Mouse (Mus musculus) naive thymus-derived CD4-positive, alpha-beta T cell, adult 2 months (primary cell): ENCODE measurements around the gene Slc22a14.
A peak's percentile ranks its signal among the peaks of the same experiment; 100 is the strongest.
"Not testable (repeated sequence)": the region's sequence is repeated elsewhere in the genome, so short reads cannot be mapped to it uniquely, and the experiment has no call there.

Experiments
- DNase-seq: peaks from one replicate; pipeline ENCODE4 v3.0.0-alpha.2; 2011; ENCODE audit warnings: low read depth

Gene Slc22a14

DNA sequence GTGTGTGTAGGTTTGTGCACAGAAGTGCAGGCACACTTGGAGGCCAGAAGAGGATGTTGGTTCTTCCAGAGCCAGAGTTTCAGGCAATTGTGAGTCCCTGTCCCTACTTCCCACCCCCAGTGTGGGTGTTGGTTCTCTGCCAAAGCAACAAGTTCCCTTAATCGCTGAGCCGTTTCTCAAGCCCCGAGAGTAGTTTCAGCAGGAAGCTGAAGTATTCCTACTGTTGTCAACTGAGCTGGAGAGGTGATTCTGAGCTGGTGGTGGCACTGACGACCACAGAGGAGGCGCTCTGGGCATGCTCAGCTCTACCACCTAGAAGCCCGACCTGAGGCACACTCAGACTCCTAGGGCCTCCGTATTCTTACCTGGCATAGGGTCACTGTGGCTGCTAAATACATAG, at the start of gene Slc22a14:
TSS of gene Slc22a14 (minus strand) at position 270 of the 400 bp plus-strand sequence.
- no peak for DNase-seq

DNA sequence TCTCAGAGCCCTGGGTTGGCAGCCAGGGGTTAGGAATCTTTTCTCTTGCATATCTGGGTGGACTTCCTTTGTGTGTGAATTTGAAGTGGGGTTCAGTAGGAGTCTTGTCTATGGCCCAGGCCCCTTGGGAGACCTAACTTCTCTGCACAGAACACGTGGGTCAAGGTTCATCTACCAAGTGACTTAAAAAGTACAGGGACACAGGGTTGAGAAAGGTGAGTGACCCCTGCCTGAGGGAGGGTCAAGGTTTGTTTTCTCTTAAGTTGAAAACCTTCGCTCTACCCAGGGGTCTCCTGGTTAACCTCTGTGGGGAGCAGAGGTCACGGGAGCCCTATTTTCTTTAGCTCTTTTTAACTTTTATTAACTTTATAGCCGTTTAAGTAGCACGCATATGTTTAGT, 44.5 kb upstream of the Slc22a14 start:
- no peak for DNase-seq

DNA sequence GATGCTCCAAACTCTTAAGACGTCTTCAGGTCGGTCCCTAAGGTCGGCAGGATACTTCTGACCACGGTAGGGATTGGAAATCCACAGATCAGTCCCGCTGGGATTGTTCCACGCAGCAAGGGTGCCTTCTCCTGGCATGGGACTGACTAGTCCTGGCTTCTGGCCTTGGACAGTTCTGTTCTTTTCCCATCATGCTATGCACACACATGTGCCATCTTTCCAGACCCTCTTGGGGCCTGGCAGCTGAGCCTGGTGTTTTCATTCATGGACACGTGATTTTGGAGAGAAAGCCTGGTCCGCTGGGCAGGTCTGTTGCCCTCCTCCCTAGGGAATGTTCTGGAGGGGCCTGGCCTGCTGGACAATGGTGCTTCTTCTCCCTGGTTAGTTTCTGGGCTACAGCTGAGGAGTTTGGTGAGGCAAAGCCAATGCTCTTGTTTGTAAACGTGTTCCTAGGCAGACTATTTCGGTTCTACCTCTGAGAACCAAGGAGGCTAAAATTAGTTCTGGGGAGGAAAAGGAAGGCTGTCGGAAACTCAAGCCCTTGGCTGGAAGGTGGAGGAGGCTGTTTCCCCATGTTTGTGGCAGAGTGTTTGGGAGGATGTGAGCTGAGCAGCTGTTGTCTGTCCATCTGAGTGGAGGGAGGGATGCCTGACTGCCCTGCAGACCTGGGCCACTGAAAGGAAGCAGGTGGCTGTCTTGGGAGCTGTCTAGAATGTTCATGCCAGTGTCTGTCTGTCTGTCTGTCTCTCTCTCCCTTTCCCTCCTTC, 43.7 kb upstream of the Slc22a14 start:
- no peak for DNase-seq

DNA sequence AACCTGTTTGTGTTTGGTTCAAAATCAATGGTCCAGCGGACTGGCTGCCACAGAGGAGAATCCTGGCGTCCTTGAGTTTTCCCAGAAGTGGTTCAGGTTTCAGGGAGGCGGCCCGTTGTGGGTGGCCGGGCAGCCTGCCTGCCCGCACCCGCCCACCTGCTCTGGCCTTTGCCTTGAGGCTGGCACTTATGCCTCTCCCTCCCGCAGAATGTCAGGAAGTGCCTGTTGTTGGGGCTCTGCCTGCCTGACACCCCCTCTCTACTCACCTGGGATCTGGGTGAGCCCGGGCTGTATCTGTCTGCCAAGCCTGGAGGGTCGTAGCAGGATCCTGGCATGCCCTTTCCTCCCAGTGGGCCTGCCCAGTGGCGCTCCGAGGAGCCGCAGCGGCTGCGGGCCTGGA, 42.5 kb upstream of the Slc22a14 start:
- no peak for DNase-seq

DNA sequence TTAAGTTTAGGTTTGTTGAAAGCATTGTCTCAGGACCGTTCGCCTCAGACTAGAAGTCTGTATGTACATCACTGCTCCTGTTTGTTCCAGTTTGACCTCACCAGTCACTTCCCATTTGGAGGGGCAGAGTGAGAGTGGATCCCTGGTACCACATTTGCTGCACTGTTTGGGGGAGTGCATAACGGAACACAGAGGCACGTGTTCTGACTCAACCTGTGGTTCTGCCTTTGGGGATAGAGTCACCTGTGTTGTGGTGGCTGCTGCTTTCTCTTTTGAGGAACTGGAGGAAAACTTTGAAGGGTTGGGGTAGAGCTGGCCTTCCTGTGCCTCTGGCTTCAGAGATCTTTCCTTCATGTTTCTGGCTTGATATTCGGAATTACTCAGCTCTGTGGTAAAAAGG, 38.7 kb upstream of the Slc22a14 start:
- DNase-seq = peak; percentile 5

DNA sequence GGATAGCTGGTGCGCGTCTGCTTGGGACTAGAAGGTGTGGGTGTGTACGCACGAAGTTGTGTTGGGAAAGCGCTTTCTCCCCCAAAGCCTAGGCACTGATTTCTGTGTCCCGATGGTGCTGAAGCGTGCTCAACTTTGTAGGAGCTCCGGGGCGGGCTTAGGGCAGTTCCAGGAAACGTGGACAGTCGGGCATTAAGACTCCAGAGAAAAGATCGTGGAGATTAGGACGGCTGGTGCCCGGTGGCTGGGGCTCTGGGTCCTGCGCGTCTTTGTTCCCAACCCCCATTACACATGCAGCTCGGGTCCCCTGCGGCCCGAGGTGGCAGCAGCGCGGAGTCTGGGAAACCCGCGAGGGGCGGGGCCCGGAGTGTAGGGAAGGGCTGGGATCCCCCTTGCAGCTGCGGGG, 37.9 kb upstream of the Slc22a14 start:
- DNase-seq = peak; percentile 5

DNA sequence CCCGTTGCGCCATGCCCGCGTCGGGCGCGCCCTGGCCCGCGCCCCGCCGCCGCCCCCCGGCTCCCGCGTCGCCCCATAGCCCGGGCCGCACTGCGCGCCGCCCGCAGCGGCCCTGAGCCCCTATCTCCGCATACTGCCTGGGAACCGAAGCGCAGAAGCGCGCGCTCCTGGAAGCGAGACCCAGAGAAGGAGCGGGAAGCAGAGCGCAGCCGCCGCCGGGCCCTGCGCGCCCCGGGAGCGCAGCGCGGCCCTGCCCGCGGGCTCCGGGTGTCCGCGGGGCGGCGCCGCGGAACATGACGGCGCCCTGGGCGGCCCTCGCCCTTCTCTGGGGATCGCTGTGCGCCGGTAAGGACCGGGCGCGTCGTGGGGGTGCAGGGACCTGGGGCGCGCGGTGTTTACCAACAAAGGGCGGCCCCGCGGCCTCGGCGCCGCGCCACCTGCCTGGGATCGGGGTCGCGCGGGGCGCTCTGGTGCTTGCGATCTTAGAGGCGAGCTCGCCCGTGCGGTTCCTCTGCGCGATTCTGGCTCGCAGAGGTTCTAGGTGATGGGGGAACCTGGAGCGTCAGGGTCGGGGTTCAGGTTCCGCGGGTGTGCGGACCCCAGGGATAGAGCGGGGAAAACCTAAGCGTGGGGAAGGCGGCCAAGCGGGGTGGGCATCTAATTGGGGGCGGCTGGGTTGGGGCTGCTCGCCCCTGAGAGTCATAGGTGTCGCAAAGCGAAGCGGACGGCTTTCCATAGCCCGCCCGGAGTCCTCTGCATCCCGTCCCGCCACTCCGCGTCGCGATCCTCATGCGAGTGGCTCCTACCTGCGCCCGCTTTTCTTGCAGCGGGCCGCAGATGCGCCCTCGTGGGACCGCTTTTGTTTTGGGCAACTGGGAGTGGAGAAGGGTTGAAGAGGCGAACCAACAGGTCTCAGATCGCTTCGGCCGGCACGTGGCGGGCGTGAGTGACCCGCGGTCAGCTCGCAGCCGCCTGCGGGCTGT, 37.2 kb upstream of the Slc22a14 start:
- DNase-seq = peak; percentile 9

DNA sequence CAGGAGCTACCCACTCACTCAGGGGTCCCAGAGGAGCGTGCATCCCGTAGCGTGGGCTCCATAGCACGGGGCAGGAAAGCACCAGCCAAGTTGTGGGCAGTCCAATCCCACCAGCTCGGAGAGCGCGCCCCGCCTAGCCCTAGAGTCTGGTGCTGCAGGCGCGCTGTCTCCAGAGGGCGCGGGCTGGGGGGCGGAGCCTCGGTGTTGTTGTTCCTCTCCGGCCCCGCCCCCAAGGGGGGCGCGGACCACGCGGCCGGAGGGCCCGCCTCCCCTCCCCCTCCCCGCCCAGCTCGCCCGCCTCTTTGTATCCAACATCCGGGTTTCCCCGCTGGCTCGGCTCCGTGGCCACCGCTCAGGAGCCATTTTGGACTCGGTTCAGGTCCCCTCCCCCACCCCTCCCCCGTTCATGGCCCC, 36.5 kb upstream of the Slc22a14 start, which contains the start of gene Acvr2b:
TSS of gene Acvr2b (plus strand) at position 318 of the 414 bp plus-strand sequence.
- peak; percentile 43 for DNase-seq

DNA sequence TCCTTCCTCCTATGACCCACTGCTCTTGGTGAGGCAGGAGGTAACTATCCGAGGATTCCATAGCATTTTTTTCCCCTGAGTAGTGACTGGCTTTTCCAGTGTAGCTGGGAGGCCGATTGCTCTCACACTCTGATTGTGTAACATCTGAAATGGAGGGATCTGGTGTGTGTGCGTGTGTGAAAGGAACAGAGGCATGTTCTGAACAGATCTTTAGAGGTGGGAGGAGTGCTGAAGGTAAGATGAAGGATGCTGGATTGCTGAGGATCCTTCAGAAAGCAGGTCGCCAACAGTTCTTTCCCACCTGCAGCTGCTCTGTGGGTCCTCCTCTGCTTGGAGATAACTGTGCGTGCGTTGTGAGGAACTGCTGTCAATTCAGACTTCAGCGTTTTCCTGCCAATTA, 36.0 kb upstream of the Slc22a14 start:
- peak; percentile 7 for DNase-seq

DNA sequence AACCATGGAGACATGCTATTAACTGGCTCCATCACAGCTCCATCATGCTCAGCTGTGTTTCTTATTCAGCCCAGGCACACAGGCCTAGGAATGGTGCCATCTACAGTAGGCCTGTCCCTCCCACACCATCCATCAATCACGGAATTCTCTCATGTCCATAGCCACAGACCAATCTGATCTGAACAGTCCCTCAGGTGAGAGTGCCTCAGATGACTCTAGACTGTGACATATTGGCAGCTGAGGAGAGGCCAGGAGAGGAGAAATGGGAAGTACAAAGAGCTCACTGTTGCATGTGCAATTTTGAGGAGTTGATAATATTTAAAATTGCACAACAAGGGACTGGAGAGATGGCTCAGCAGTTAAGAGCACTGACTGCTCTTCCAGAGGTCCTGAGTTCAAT, 29.5 kb upstream of the Slc22a14 start:
- DNase-seq = no peak

DNA sequence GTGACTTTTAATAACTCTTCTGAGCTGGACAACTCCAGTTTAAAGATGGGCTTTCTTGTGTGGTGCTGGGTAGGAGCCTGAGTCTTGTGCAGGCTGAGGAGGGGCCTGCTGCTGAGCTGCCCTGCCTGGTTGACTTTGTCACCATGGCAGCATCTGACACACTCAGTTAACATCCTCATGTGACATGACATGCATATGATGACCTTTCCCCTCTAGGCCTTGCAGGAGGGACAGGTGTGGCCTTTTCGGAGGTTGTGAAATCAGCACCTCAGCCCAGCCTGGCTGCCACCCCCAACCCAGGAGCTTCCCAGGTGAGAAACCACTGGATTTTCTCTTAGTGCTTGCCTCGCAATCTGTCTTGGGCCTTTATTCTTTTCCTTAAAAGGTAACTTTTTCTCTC, 24.9 kb upstream of the Slc22a14 start:
- no peak for DNase-seq

DNA sequence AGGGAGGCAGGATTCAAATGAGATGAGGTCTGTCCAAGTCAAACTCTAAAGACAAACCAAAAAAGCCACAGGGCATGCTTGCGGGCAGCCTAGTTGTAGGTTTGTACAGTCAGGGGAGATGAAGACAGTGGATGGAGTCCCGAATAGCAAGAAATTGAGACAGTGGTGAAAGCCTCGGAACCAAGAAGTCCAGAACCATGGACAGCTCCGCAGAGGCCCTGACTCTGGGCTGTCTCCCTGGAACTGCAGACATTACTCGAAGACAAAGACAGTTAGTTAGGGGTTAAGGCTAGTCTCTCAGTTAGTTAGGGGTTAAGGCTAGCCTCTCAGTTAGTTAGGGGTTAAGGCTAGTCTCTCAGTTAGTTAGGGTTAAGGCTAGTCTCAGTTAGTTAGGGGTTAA, 23.6 kb upstream of the Slc22a14 start:
- no peak for DNase-seq

DNA sequence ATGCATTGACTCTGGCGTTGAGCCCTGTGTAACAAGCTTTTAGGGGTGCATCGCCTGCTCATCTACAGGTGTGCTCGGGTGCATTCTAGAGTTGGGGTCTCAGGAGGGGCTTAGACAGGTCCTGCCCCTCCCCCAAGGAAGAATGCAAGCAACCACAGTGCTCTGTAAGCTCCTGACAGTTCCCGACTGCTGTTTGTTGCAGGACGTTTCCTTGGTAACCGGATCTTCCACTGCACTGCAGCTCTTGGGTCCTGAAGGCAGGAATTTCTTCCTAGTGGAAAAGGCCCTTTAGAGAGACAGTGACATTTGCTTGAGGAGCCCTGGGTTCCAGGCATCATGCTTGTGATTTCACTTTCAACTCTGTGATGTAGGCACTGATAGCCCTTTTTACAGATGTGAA, 17.2 kb upstream of the Slc22a14 start:
- no peak for DNase-seq

DNA sequence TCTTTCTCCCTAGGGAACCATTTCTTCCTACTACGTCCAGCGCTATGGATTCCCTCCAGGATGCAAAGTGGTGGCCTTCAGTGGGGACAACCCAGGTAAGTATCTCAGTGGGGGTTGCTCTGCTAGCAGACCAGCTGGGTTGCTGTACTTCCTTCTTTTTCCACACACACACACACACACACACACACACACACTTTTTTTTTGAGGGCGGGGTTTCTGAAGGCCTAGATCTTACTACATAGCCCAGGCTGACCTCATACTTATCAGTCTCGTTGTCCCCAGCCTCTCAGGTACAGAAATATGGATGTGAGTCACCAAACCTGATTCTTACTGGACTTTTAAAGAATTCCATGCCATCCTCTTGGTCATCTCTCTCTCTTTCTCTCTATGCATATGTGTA, 12.9 kb upstream of the Slc22a14 start:
- no peak for DNase-seq

DNA sequence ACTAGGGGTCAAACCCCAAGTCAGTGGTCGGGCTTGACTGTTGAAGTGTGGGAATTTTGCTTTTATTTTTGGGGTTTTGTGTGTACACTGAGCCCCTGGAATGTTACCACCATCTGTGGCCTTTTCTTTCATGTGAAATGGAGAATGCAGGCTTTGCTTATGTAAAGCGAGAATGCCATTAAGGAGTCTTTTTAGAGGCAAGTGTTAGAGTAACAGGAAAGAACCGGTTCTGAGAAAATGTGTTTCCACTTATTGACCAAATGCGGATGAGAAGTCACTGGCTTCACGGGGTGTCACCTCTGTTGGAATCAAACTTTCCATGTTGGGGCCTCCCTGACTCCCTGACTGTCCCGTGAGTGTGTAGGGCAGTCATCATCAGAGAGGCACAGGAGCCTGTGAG, 10.2 kb upstream of the Slc22a14 start:
- no peak for DNase-seq

DNA sequence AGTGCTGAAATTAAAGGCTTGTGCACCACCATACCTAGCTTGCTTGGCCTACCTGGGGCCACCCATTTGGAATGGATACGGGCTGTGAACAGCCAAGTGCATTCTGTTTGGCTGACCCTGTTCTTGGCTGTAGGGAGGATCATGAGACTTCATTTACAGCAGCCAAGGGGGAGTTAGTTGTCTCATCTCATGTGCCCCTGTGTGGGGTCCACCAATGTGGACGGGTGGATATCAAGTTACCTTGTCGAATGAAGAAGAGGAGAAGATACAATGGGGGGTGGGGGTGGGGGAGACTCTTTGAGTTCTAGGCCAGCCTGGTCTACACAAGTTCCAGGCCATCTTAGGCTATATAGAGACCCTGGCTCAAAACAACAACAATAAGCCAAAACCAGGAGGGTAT, 9.7 kb upstream of the Slc22a14 start:
- no peak for DNase-seq

DNA sequence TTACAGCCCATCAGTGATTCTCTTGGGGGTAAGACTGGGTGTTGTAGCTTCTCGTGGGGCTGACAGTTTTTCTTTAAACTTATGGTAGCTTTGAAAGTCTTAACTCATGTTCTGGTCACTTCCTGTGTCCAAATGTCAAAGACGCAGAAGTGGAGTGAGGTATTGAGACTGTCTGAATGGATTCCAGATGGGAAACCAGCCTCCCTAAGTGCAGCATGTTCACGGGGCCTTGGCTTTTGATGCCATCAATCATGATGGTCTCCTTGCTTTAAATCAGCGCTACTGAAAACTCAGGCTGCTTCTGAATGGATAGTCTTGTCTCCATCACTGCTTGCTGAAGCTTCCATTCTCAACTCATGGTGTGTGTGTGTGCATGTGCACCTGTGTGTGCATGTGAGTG, 5.9 kb upstream of the Slc22a14 start:
- no peak for DNase-seq

DNA sequence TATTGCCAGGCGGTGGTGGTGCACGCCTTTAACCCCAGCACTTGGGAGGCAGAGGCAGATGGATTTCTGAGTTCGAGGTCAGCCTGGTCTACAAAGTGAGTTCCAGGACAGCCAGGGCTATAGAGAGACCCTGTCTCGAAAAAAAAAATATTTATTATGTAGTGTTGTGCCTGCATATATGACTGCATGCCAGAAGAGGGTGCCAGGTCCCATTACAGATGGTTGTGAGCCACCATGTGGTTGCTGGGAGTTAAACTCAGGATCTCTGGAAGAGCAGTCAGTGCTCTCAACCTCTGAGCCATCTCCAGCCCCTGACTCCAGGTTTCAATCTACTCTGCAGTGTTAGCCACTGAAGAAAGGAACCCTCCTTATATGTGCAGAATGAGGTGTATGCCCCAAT, 5.4 kb upstream of the Slc22a14 start:
- not testable (repeated sequence) for DNase-seq

DNA sequence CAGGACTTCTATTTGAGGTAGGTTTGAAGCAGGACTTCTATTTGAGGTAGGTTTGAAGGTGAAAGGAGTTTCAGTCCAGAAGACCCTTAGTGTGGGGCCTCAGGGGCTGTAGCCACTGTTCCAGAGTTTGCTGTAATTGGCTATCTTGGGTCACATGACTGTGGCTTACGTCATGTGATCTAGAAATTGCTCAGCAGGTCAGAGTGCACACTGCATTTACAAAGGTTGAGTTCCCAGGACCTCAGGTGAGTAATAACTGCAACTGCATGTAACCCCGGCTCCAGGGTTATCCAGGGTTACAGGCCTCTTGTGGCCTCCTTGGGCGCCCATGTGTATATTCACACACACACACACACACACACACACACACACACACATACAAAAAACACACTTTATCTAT, 3.0 kb upstream of the Slc22a14 start:
- DNase-seq = no peak

DNA sequence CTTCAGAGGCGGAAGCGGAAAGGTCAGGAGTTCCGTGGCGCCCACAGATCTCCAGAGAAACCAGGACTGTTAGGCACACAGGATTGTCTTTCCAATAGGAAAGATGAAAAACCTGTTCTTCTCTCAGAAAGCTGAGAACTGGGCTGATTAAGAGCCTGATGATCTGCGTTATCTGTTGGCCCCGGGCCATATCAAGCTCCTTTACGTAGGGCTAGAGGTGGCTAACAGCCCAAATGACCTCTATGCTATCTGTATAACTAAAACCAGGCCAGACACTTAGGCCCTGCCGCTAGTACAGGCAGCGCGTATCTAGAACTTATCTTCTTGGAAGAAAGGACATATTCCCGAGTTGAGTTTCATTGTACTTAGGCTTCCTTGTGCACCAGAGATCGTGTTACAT, 2.1 kb downstream of the Slc22a14 start:
- DNase-seq = no peak

DNA sequence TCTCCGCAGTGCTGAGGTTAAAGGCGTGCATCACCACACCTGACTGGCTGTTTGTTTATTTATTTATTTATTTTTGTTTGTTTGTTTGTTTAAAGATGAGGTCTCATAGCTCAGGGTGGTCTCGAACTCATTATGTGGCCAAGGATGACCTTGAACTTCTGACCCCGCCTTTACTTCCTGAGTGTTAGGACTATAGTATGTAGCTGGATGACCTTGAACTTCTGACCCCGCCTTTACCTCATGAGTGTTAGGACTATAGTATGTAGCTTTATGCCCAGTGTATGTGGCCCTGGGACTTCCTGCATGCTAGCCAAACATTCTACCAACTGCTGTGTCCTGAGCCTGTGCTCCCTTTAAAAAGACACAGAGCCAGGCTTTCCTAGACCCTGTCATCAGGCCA, 3.9 kb downstream of the Slc22a14 start:
- no peak for DNase-seq

DNA sequence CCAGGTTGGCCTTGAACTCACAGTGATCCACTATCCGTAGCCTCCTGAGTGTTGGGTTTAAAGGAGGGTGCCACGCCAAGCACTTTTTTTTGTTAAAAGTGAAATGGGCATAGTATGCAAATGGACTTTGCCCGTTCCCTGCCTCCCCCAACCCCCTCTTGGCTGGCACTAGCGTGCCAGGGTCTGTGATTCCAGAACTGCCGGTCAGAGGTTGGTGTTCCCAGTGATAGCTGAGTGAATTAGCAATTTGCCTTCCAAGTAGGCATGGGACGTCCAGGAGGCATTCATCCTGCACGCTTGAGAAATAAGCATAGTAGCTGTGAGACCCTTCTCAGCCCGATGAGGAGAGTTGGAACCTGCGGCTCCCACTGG, 7.3 kb downstream of the Slc22a14 start:
- no peak for DNase-seq
